Mouse (Mus musculus): ENCODE measurements around the gene Gm20696.
A peak's percentile ranks its signal among the peaks of the same experiment; 100 is the strongest.

Gm20696 gene

DNA sequence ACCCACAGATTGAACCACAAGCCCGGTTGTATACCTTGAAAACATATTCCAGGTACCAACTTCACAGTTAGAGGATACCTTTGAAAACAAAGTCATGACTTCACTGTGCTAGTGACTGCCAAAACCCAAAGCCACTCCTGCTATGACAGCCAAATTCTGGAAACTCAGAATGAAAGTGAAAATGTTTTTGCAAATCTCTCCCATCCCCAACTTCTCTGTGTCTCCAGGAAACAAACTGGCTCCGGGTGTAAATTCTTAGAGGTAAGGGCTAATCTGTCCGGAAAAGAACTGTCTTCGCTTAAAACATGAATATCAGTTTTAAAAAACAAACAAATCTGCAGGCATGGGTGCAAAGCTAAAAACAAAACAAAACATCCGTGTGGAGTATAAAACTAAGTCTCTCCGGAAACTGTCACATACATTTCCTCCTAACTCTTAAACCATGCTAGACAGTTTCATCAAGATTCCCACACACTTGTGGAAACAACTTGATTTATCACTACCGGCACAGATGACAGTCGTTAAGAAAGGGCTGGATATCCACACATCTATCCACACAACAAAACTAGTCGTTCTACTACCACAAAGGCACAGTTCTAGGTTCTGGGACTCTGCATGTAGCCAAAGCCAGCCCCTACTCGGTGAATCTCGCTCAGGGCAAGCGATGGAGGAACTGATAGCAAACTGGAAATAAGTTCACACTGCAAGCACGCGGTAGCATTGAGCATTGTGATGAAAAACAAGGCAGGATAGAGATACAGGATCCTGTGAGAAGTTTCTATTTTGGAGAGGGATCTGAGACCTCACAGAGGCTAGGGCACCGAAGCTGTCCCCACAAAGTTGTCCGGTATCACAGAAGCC, 910 bp downstream of the Gm20696 start:
- DNase-seq, result no peak

DNA sequence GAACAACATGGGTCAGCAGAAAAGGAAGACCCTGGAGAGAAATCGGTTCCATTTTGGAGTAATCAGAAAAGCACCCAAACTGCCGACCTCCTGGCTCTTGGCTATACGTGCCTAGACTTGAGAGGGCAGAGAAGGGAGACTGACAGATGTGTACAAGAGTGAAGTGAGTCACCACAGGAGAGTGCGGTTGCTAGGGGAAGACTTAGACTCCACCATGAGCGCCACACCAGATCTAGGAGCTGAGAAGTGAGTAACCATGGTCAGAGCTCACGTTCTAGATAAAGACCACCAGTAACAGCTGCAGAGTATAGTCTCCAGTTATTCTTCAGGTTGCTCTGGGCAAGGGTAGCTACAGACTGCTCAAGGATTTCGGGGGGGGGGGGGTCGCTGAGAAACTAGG, 3.4 kb downstream of the Gm20696 start:
- no peak for DNase-seq

DNA sequence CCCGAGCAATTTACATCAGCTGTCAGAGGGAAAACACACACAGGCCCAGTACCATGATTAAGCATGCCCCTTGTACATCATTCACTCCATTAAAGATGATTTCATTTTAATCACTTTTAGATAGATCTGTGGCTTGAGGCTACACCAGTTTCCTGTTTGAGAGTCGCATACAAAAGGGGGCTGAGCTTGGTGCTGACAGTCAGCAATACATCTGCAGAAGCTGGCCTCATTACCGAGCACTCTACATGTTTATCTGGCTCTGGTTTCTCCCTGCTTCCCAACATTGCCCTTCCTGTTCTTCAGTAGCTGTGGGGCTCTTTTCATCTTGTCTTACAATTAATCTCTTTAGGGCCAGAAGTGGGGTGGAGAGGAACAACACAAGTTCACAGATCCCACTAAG, 6.2 kb downstream of the Gm20696 start:
- DNase-seq, result no peak

DNA sequence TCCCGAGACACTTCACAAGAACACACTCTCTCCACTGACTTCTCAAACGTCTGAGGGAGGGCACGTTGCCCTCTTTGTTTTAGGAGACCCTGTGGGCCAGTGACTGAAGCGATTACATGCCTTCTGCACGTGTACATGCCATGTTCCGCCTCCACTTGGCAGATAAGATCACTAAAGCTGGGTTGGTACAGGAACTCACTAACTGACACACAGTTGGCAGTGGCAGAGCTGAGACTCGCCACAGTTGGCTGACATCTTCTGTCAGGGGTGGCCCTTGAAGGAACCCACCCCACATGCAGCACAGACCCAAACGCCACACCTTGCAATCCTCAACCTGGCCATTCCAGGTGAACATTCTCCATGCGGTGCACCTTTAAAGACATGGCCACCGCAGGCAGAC, 8.0 kb downstream of the Gm20696 start:
- DNase-seq, result no peak

DNA sequence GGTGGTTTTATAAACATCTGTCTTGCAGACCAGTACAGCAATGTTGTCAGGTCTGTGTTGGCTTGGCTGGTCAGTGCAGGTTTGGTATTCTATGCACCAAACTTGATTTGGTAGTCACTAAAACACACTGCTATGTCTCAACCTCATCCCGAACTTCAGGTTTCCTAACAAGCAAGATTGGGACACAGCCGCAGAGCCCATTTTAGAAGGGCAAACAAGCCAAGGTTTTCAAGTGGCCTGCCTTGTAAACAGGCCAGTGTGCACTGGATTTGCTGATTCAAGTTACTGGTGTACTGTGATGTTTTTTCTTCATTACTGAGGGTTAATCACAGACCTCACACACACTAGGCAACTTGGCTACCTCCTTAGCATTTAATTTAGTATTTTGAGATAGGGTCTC, 10.5 kb downstream of the Gm20696 start:
- DNase-seq, result no peak

DNA sequence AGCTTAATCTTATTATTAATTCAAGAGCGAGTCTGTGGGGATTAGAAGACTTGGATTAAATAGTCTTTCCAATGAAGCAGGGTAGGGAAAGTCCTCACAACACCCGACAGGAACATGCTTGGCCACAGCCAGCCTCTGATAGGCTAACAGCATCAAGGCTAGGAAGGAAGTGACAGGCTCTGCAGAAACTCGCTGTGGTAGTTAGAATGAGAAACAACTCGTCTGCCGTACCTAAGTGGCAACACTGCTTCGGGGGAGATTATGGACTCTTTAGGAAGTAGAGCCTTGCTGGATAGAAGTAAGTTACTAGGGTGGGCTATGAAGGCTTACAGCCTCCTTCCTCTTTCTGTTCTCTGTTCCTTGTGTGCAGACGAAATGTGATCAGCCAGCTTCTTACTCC, 11.1 kb downstream of the Gm20696 start:
- DNase-seq, result no peak

DNA sequence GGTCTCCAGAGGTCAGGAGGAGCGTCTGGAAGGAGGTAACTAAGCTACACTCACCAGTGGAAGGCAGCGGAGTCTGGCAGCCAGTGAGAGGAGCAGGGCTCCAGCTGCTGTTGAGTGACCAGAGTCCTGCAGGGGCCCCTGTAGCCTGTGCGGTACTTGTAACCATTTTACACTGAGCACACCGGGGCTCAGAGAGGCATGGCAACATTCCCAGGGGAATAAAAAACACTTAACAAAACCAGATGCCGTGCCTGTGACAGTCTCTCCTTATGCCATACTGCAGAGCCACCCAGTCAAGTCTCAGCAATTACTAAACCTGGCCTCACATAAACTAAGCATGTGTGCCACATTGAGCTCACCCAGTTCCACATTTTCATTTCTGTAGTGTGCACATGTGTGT, 12.3 kb downstream of the Gm20696 start:
- DNase-seq, result no peak

DNA sequence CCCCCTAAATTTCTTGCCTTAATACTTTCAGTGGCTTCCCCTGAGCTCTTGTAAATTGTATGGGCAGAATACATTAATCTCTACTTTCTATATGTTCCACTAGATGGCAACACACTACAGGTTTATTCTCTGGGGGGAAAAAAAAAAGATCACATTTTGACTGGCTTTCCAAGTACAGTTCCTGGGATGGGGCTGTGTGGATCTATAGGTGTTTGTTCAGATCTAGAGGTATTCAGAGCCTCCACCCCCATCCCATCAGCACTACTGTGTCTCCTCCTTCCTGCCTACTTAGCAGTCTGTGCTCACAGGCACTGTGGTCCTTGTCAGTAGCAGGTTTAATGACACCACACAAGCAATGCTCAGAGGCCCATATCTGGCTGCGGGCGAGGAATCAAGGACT, 14.3 kb downstream of the Gm20696 start:
- no peak for DNase-seq

DNA sequence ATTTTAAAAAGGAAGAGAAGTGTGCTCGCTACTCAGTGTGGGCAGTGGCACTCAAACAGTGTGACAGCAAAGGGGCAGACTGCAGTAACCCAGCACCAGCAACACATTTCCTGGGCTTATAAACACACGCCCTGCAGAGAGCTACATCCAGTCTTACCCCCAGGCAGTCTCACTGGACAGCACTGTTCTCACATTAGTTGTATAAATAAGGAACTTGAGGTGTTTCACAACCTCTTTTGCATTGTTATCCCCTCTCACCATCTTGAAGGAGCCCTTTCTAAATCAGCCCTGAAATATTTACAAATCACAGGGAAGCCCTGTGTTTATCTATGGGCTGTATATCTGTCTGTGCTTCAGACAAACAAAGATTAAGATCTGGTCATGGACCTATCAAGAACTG, 17.3 kb downstream of the Gm20696 start:
- DNase-seq, result no peak

DNA sequence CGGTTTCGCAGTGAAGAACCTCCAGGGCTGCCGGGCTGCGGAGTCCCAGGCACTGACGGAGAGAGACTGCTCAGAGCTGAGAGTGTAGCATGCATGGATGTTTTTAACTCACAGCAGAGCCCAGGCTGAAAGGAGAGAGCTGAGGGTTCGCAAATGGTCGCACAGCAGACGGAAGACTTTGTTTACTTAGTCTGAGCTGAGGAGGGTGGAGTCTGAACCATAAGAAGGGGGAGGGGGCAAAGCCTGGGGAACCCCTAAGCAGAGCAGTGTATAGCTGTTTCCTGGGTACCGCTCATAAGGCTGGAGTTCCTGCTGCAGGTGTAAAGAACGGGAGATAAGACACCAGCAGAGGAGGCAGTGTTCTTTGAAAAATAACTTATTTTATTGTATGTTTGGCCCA, 20.3 kb downstream of the Gm20696 start:
- no peak for DNase-seq

DNA sequence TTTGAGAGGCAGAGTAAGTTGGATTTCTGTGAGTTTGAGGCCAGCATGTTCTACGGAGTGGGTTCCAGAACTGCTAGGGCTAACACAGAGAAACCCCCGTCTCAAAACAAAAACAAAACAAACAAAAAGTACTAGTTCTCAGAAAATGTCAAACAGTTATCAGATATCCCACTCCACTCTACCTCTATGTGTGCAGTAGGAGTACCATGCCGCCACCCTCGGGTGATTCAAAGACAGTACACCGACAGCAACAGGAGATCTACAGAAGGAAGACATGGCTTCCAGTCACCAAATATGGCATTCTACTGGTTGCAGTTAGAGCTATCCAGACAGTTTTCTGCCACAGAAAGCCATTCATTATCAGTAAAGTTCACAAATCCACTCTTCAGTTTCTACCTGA, 21.7 kb downstream of the Gm20696 start:
- no peak for DNase-seq

DNA sequence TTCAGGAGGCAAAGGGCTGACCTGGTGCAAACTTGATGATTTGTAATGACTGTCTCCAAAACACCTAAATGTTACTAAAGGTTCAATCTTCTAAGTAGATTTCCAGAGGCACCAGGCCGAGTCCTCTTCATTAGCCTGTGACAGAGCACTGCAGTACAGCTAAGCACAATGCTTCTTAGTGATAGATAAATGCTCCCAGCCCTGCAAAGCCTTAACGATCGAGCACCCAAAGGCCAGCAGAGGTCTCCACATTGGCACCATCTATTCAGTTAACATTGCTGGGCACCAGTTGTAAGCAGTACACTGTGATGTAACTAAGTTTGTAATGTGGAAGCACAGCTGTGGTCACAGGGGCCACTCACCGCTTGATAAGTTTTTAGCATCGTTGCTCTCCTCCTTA, 22.2 kb downstream of the Gm20696 start:
- no peak for DNase-seq

DNA sequence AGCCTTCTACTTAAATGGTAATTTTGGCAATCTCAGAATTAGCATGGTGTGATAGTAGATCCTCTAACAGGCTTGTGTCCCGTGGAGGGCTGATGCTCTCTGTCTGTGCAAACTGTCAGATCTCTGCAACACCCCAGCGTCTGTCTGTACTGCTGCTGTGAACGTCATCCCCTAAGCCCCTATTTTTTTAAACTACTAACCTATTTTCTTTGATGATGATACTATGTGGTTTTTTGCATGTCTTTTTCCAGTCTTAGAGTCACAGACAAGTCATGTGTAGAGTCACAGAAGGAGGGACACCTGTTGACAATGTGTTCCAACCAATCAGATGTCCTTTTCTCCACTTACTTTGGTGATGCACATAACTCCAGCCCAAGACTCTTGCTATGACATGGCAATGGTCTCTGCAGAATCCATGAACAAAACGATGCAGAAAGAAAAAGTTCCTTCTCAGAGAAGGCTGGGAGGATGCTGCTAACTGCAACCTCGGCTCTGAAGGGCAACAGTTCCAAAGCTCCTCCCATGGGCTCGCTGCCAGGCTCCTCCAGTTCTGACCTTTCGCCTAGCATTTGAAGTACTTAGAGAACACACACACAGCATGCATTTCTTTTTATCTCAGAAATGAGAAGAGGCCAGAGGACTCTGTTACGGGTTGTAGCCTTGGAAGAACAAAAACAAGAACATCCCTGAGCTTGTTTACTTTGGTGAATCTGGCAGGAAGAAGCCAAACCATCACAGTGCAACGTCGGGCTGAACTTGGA, 23.0 kb downstream of the Gm20696 start:
- no peak for DNase-seq

DNA sequence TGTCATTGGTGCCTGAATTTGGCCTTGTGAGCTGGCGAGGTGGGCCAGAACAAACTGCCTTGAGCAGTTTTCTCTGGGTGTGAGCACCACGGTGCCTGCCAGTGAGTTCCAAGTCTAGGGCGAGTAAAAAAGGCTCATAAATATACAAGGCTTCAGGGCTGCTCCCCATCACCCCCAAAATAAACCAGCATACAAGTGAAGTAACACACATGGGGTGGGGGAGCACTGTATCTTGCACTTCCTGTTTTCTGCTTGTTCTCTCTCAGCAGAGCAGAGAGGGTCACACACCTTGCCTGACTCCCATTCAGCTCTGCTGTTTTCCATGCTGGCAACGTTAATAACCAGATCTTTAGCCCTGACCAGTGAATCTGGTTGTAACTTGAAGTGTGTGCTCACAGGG, 29.1 kb downstream of the Gm20696 start:
- no peak for DNase-seq

DNA sequence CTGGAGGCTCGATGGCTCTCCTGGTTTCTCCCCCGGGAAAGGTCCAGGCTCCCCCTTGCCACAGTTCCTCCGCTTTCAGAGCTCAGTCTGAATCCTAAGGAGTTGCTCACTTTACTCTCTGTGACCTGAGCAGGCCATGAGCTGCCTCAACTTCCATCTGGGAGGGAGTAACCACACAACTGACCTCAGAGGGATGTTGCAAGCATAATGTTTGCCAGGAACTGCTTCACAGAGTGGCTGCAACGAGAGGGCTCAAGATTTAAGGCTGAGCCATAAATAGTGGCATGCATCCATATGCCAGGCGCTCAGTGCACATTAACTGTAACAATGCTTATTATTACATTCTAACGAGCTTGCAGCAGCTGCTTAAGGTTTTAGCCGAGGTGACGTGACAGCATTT, 29.8 kb downstream of the Gm20696 start:
- no peak for DNase-seq

DNA sequence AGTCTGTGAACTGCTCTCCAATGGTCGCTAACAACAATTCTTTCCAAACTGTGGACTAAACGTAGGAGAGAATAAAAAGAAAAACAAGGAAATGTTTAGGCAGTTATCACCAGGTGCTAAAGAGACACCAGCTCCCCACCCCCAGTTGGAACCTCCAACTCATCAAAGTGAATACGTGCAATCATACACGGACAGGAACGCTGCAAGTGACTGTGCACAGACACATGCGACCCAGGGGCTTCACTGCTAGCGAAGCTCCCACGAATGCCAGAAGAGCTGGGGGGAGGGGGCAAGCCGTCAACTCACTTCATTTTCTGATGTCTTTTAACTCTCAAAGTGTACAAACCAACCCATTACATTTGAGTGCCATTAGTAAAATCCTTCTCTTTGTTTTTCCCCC, 30.5 kb downstream of the Gm20696 start:
- DNase-seq, result no peak

DNA sequence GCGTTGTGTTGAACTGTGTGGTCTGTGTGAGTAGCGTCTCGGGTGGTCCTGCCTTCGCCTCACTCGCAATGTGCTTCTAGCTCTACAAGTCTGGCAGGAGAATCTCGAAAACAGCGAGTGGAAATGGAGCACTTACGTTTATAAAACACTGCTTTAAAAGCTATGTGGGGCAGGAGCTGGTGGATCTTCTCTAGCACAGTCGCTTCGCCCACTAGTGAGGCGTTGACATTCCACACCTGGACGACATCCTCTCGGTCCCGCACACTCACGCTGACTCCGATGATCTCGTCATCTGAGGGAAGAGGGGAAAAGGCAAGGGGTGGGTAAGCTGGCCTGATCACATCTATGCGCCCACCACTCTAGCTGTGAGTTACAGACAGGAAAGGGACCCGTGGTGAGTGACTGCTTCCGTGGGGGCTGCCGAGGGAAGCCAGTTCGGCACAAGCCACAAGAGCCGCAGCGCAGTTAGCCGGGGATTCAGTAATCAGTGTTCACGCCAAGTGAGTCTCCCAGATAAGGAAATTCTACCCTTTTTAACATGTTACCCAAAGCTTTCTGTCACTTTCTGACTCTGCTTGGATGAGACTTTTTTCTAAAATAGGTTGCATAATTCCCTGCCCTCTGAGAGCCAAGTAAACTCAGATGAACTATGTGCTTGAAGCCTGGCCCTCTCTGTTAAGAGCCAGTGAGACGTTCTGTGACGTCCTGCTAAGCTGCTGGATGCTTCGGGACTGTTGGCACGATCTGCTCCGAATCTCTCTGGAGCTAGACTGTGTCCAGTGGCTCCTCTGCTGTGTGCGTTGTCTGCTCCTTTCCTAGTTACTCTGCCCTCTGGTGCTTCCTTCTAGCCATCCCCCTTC, 34.2 kb downstream of the Gm20696 start:
- no peak for DNase-seq

DNA sequence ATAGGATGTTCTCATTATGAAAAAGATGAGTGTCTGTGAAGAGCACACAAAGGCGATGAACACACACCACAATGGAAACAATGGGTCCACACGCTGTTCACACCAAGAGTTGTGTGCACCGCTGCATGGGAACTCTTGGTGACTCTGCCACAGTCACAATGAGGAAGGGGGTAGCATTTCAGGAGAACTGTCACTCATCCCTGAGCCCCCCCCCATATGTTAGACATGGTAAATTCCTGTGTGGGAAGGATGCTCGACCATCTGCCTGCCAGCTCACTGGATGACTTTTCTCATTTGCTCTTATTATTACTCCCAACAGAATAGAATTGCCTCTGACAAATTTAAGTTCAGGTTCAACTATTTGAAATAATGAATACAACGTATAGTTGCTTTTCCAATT, 35.0 kb downstream of the Gm20696 start:
- DNase-seq, result no peak

DNA sequence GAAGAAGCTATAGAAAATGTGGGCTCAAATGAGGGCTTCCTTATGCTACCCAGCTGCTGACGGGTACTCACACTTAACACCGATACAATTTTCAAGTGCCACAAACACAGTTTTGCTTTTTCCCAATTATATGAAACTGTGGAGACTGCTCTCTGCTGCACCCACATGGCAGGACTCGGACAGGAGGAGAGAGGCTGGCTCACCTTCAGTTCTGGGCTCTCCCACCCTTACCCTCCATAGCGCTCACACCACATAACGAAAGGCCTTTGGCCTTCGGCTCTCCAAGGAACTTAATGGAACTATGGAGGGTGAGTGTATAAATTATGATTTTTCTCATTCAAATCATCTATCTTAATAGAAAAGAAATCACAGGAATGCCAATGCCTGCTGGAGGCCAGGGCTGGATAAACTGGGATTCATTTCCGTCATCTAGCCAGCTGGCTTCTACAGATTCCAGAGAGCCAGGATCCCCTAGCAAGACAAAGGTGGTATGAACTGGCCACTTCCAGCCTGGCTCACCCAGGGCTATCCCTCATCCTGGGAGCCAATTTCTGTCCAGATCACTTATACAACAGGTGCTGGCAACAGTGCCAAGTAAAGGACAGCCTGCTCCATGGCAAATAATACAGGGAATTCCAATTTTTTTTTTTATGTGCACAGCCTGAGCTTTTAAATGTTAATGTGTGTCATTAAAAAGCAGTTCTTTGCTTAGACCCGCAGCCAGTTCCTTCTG, 36.7 kb downstream of the Gm20696 start:
- DNase-seq, result peak; percentile 56 to 66

DNA sequence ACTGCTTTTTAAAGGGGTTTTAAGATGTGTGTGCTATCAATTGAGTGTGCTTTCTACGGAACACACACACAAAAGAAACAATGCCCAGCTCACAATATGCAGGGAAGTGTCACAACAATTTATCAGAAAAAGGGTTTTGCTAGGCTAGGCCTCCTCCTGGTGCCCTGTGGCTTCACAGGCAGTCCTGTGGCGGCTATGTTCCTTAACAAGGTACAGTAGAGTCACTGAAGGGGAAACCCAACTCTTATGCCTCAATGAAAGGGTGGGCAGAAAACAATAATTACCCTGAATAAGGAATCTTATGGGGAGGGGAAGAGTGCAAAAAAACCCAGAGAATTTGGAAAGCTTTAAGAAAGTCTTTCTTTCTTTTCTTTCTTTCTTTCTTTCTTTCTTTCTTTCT, 40.2 kb downstream of the Gm20696 start:
- DNase-seq, result no peak

DNA sequence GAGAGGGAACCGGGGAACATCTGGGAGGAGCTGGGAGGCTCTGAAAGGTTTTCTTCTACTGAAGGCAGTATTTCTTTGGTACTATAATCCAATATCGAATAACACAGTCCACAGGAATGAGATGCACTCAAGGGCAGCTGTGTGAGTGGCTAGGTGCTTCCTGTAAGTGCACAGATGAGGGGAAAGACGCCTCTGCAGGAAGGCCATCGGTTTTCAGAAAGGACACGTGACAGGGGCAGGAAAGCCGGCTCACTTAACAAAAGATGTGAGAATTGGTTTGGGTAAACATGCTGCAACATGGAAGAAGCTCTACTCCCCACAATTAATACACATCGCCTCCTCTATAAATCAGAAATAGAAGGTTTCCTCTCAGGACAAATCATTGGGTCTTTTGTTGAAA, 40.8 kb downstream of the Gm20696 start:
- DNase-seq, result no peak

DNA sequence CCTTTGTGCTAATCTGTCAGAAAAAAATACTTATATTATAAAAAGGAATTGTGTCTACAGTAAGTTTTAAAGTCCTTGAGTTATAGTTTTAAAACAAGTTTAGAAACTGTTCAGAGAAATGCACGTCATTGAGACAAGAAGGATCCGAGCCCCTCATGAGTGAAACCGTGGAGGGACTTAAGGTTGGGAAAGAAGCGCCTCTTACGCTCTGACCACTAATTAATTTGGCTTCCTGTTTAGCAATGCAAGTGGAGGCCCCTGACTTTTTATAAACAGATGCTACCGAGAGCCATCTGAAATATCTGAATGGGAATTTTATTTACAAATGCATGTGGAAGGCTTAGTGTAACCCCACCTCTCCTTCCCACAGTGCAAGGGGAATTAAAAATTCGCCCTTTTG, 41.3 kb downstream of the Gm20696 start:
- no peak for DNase-seq

DNA sequence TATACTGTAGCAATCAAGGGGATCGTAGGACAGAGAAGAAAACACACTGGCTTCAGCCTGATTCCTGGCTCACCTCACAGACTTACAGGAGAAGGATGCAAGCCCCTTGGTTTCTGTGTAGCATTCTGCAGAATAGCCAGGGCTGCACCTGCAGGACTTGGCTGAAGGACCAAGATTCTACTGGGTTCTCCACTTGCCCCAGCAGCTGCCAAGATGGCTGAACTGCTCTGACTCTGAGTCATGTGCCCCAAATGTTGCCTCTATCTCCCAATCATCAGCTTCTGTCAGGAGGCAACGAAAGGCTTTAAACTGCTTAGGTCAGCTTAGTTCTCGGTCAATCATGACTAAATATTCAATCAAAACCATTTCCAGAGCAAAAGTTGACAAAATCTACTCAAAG, 42.1 kb downstream of the Gm20696 start:
- DNase-seq, result no peak

Measured in cerebellum, adult 18-20 months (tissue).